Mouse (Mus musculus): ENCODE results near the gene Btd. TPM values are rescaled to one million over a fixed set of nuclear protein-coding genes. Genes with fewer than 3 reads are reported as not detected.

Gene Btd
- polyA plus RNA-seq, 2 experiments = 7.6 to 8.8 TPM

DNA sequence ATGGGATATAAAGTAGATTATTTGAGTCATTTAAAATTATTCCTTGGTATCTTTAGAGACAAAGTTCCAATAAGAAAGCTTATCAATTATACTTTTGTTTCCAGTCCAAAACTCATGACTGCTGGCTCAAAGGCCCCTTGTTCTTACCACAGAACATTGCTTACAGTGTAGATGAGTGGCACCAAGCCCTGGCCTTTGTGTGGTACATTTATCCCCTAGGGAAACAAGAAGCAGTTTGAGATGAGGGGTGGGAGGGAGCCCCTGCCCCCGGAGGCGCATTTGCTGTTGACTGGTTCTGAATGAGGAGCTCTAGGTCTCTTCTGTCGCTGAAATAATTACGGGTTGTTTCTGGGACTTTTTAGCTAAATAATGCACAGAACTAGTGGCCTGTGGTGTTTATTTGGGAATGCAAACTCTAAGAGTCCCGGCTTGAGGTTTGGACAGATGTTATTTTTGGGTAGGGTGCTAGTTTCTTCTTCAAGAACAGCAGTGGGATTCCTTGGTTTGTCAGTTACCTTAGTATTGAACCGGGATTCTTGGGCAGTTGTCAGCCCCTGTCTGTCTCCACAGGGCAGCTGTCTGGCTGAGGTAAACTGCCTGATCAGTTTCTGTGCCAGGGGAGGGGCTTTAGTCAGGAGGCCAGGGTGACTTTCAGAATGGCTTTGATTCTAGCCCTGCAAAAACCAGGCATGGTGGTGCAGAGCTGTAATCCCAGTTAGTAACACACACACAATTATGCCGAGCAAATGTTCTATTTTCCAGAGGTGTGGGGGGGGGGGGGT lies 19.7 kb downstream of the Btd start:
- Histone ChIP-seq H3K4me2 (ENCODE audit: low read depth) (no peak overlapping the region), H3K4me1 (replicated peaks; ENCODE audit: control insufficient read depth in 2 of 2, insufficient read depth in 2 of 2, low read length in 1 of 2) (peaks cover 0 to 32% of the 10 kb centered on the region in 2 experiments), H3K9ac (replicated peaks) (no peak overlapping the region), H3K36me3 (replicated peaks; ENCODE audit: control insufficient read depth, insufficient read depth, low read depth) (no peaks in the 10 kb centered on the region), H3K27me3 (ENCODE audit: control insufficient read depth, insufficient read depth, low read length) (no peaks in the 10 kb centered on the region), H3K9me3 (ENCODE audit: control insufficient read depth, low read length) (no peaks in the 10 kb centered on the region), H3K4me3 (ENCODE audit: insufficient read depth in 1 of 2, low read depth in 2 of 2, low read length in 2 of 2) (no peak overlapping the region), H3K27ac (no peak overlapping the region)
- 70% methylated on average over 7 of the region's 7 CpGs for WGBS (ENCODE audit: insufficient replicate concordance)
- TF ChIP-seq EP300 (IDR thresholded peaks at IDR 0.05; ENCODE audit: low read depth) (no peak), CTCF (IDR thresholded peaks at IDR 0.05; ENCODE audit: low read depth) (no peak)
- no peak for ATAC-seq (ENCODE audit: insufficient read depth)
- DNase-seq (ENCODE audit: low read depth in 3 of 3, low spot score in 3 of 3) = no peak

DNA sequence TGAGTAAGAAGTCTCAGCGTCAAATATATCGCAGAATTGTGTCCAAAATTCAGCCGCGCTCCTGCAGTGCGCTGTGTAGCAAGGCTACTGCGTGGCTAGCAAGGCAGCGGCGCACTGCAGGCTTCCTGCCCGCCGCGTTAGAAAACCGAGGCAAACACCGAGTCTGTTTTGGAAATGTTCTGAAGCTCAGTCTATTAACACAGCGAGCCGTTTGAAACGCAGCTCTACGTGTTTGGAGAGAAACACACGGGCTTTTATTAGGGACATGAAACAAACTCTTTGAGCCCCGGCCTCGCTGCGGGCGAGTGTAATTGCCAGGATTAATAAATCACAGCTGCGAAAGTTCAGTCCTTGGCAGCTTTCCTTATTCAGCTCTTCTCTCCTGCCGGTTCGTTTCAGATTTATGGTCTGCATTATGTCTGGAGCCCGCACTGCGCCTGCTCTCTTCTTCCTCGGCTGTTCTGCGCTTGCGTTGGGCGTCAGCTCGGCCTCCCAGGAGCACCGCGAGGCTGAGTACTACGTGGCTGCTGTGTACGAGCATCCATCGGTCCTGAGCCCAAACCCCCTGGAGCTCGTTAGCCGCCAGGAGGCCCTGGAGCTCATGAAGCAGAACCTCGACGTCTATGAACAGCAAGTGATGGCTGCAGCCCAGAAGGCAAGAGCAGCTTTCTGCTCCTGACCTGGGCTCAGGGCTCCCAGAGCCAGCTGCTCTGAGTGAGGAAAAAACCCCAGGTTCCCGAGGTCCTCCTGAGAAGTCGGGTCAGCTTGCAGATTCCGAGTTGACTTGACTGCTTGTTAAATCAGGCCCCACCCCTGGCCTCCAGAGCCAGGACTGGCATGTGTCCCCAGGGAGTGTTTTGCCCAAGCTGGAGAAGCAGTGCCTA lies 21.1 kb downstream of the Btd start:
- ATAC-seq (ENCODE audit: insufficient read depth) (peak; percentile 67; the same call in 1 of the 2 replicates), DNase-seq (ENCODE audit: low read depth in 3 of 3, low spot score in 3 of 3) (no peak)
- Histone ChIP-seq H3K4me2 (ENCODE audit: low read depth) (peak overlapping the region; percentile 65), H3K4me3 (ENCODE audit: insufficient read depth in 1 of 2, low read depth in 2 of 2, low read length in 2 of 2) (peak overlapping the region; percentile 47 to 48), H3K27ac (no peak overlapping the region), H3K4me1 (replicated peaks; ENCODE audit: control insufficient read depth in 2 of 2, insufficient read depth in 2 of 2, low read length in 1 of 2) (peaks cover 0 to 34% of the 10 kb centered on the region in 2 experiments), H3K9ac (replicated peaks) (no peak overlapping the region), H3K9me3 (ENCODE audit: control insufficient read depth, low read length) (no peaks in the 10 kb centered on the region), H3K36me3 (replicated peaks; ENCODE audit: control insufficient read depth, insufficient read depth, low read depth) (no peaks in the 10 kb centered on the region), H3K27me3 (ENCODE audit: control insufficient read depth, insufficient read depth, low read length) (no peaks in the 10 kb centered on the region)
- WGBS (ENCODE audit: insufficient replicate concordance) = 8% methylated on average over 44 of the region's 44 CpGs
- TF ChIP-seq CTCF (IDR thresholded peaks at IDR 0.05; ENCODE audit: low read depth) = 0 out of 2 replicates have a peak, but pooled peaks have one; percentile 25
- no peak for TF ChIP-seq EP300 (IDR thresholded peaks at IDR 0.05; ENCODE audit: low read depth)

DNA sequence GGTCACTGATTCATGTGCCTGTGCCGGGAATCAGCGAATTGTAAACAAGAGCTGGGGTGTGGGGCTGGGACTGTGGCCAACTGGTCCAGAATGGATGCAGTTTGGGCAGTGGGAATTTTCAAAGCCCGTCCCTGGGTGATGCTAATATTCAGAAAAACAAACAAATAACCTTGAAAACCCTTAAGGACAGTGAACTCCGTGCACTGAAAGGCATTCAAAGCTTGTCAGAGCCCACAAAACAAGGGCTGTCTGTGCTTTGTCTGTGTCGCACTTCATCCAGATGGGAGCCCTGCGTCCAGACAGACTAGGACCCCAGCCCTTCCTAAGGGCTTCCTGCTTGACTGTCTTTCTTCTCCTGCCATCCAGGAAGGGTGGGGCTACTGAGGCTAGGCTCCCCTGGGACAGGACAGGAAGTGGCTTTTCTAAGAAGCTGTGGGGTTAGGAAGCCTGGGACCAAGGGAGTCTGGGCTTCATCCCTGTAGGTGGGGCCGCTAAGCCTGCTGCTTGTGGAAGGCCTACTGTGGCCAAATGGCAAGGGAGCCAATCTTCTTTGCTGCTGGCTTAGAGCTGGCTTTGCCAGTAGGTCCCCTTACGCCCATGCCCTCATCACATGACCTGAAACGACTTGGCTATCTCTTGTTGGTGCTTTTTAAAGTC lies 21.9 kb downstream of the Btd start:
- H3K9ac ChIP-seq (replicated peaks) = no peak overlapping the region
- DNase-seq (ENCODE audit: low read depth in 3 of 3, low spot score in 3 of 3) (no peak), ATAC-seq (ENCODE audit: insufficient read depth) (no peak)
- TF ChIP-seq CTCF (IDR thresholded peaks at IDR 0.05; ENCODE audit: low read depth) (no peak; the same call in 1 of the 2 replicates), EP300 (IDR thresholded peaks at IDR 0.05; ENCODE audit: low read depth) (no peak)
- H3K4me2 ChIP-seq (ENCODE audit: low read depth) = peak overlapping the region; percentile 65
- H3K9me3 ChIP-seq (ENCODE audit: control insufficient read depth, low read length) = no peaks in the 10 kb centered on the region
- no peak overlapping the region for H3K27ac ChIP-seq
- no peaks in the 10 kb centered on the region for H3K36me3 ChIP-seq (replicated peaks; ENCODE audit: control insufficient read depth, insufficient read depth, low read depth)
- H3K4me1 ChIP-seq (replicated peaks; ENCODE audit: control insufficient read depth in 2 of 2, insufficient read depth in 2 of 2, low read length in 1 of 2) = peaks cover 0 to 34% of the 10 kb centered on the region in 2 experiments
- H3K27me3 ChIP-seq (ENCODE audit: control insufficient read depth, insufficient read depth, low read length) = no peaks in the 10 kb centered on the region
- no peak overlapping the region for H3K4me3 ChIP-seq (ENCODE audit: insufficient read depth in 1 of 2, low read depth in 2 of 2, low read length in 2 of 2)
- WGBS (ENCODE audit: insufficient replicate concordance) = 29% methylated on average over 9 of the region's 9 CpGs

DNA sequence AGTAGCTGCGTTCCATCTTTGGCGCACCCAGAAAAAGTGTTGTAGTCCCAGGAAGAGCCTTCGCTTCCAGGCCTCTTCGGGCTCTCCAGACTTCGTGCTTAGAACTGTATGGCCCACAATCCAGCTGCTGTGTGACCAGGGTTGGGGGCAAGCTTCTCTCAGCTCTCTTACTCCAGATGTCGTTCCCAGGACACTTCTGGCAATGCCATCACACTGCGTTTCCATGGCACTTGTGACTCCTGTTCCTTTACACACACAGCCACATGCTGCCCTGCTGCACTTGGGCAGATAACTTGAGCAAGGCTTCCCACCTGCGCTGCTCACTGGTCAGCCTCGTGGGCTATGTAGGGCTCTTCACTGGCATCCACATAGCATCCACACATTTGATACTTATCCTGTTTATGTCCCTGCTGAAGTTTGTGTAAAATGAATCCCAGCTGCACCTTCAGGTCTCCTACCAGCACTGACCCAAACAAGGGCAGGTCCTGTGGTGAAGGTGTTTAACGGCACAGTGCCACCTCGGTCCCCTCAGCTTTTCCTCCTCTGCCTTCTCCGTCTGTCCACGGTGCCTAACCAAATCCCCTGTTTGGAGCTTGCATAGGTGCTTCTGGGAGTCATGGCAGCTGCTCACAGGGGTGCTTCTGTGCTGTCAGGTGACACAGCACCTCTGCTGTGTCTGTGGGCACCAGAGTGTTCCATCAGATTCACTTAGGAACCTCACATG lies 22.7 kb downstream of the Btd start:
- TF ChIP-seq EP300 (IDR thresholded peaks at IDR 0.05; ENCODE audit: low read depth) (no peak), CTCF (IDR thresholded peaks at IDR 0.05; ENCODE audit: low read depth) (no peak)
- no peak for DNase-seq (ENCODE audit: low read depth in 3 of 3, low spot score in 3 of 3)
- 75% methylated on average over 13 of the region's 13 CpGs for WGBS (ENCODE audit: insufficient replicate concordance)

More for the DNA sequence above, 22.7 kb downstream of the Btd start:
- Histone ChIP-seq H3K27me3 (ENCODE audit: control insufficient read depth, insufficient read depth, low read length) (no peaks in the 10 kb centered on the region), H3K9me3 (ENCODE audit: control insufficient read depth, low read length) (no peaks in the 10 kb centered on the region), H3K36me3 (replicated peaks; ENCODE audit: control insufficient read depth, insufficient read depth, low read depth) (no peaks in the 10 kb centered on the region), H3K9ac (replicated peaks) (no peak overlapping the region), H3K4me1 (replicated peaks; ENCODE audit: control insufficient read depth in 2 of 2, insufficient read depth in 2 of 2, low read length in 1 of 2) (peaks cover 0 to 35% of the 10 kb centered on the region in 2 experiments), H3K27ac (no peak overlapping the region), H3K4me2 (ENCODE audit: low read depth) (no peak overlapping the region), H3K4me3 (ENCODE audit: insufficient read depth in 1 of 2, low read depth in 2 of 2, low read length in 2 of 2) (no peak overlapping the region)
- no peak for ATAC-seq (ENCODE audit: insufficient read depth)
